In genomic region chr1:91435606-91436130, GRCm38 (mm10) we compare ENCODE assay signal across 9 mouse cellular contexts. TPM values are rescaled to one million over a fixed set of nuclear protein-coding genes. Genes with fewer than 3 reads are reported as not detected.
DNase-seq lines count a peak whose midpoint lies in the region; ATAC-seq and TF ChIP-seq lines count a peak whose summit lies in the region.
"Had no signal": no experiment of that assay in that cellular context is flagged by ENCODE, and none has a peak within 500 bp of the region (broad histone marks: within the 10 kb centered on the region; RNA-seq: fewer than 3 reads in every experiment).

No protein-coding gene starts in this region.

- ATAC-seq in heart, embryonic 13.5 days (ENCODE audit: extremely low read depth, insufficient number of reproducible peaks, low FRiP score, low TSS enrichment) = no peak
- peak; percentile 37; the same call in 1 of the 2 replicates for ATAC-seq in lung, embryonic 16.5 days (ENCODE audit: low read depth)
- ATAC-seq in heart, embryonic 15.5 days (replicated peaks; ENCODE audit: insufficient number of reproducible peaks, insufficient read depth, low FRiP score, low read depth) = no peak; the same call in 1 of the 2 replicates
- ATAC-seq in monocyte, adult 5-6 weeks (replicated peaks; ENCODE audit: insufficient number of reproducible peaks, low FRiP score, low TSS enrichment, poor library complexity, severe bottlenecking) = no peak

- H3K27ac ChIP-seq in heart, embryonic 13.5 days (replicated peaks) = peak overlapping the region; percentile 82
- H3K27ac ChIP-seq in lung, embryonic 16.5 days (ENCODE audit: low read length) = peak overlapping the region; percentile 97
- H3K27ac ChIP-seq in heart, embryonic 15.5 days = peak overlapping the region; percentile 94
- peak overlapping the region; percentile 87 for H3K27ac ChIP-seq in small intestine, adult 2 months (ENCODE audit: insufficient read depth, low read depth, low read length)

- intact Hi-C loops in gastrocnemius, postnatal 14 days (cut with DNase I; ENCODE audit: low total_unique reads) = no loop called here

- TF ChIP-seq CTCF in small intestine, adult 2 months (IDR thresholded peaks at IDR 0.05; ENCODE audit: extremely low read depth, insufficient read length, insufficient replicate concordance, low read depth, low read length) = no peak

- no peaks in the 10 kb centered on the region for H3K27me3 ChIP-seq in heart, embryonic 13.5 days (replicated peaks)
- no peaks in the 10 kb centered on the region for H3K27me3 ChIP-seq in lung, embryonic 16.5 days (ENCODE audit: control insufficient read depth, insufficient read depth, low read depth, low read length)
- no peaks in the 10 kb centered on the region for H3K27me3 ChIP-seq in heart, embryonic 15.5 days
- H3K27me3 ChIP-seq in small intestine, adult 2 months (ENCODE audit: control insufficient read depth, insufficient read depth, low read length) = no peaks in the 10 kb centered on the region

- H3K4me3 ChIP-seq in heart, embryonic 13.5 days = no peak overlapping the region
- H3K4me3 ChIP-seq in lung, embryonic 16.5 days (ENCODE audit: low read length) = no peak overlapping the region
- H3K4me3 ChIP-seq in heart, embryonic 15.5 days = no peak overlapping the region
- H3K4me3 ChIP-seq in small intestine, adult 2 months (ENCODE audit: low read depth, low read length) = no peak overlapping the region

- H3K9me3 ChIP-seq in heart, embryonic 13.5 days = no peaks in the 10 kb centered on the region
- no peaks in the 10 kb centered on the region for H3K9me3 ChIP-seq in lung, embryonic 16.5 days (ENCODE audit: control insufficient read depth, low read length)
- no peaks in the 10 kb centered on the region for H3K9me3 ChIP-seq in heart, embryonic 15.5 days (replicated peaks)
- H3K9me3 ChIP-seq: G1E had no signal

- no peak for DNase-seq in heart, adult 9 months (ENCODE audit: low spot score in 2 of 2)
- DNase-seq in lung, postnatal 25 days (ENCODE audit: low spot score) = no peak
- DNase-seq in gastrocnemius, postnatal 14 days = no peak

- peaks cover 26% of the 10 kb centered on the region for H3K4me1 ChIP-seq in heart, embryonic 13.5 days
- H3K4me1 ChIP-seq in lung, embryonic 16.5 days (replicated peaks; ENCODE audit: control insufficient read depth, insufficient read depth, low read length) = peaks cover 20% of the 10 kb centered on the region
- peaks cover 25% of the 10 kb centered on the region for H3K4me1 ChIP-seq in heart, embryonic 15.5 days (replicated peaks)
- H3K4me1 ChIP-seq in small intestine, adult 2 months (ENCODE audit: control insufficient read depth, insufficient read depth, insufficient read length, low read length) = peaks cover 14% of the 10 kb centered on the region

- peak overlapping the region; percentile 24; the same call in 1 of the 2 replicates for H3K9ac ChIP-seq in heart, embryonic 13.5 days
- H3K9ac ChIP-seq in lung, embryonic 16.5 days (ENCODE audit: low read length) = peak overlapping the region; percentile 27; the same call in 1 of the 2 replicates
- H3K9ac ChIP-seq in heart, embryonic 15.5 days = peak overlapping the region; percentile 23; the same call in 1 of the 2 replicates

- WGBS in heart, embryonic 13.5 days = 81% methylated on average over 13 of the region's 13 CpGs
- 80% methylated on average over 13 of the region's 13 CpGs for WGBS in lung, embryonic 16.5 days
- WGBS in heart, embryonic 15.5 days = 77% methylated on average over 13 of the region's 13 CpGs
- WGBS in small intestine, adult 2 months = 87% methylated on average over 13 of the region's 13 CpGs

- H3K36me3 ChIP-seq in heart, embryonic 13.5 days = peaks cover 77% of the 10 kb centered on the region
- H3K36me3 ChIP-seq in lung, embryonic 16.5 days (ENCODE audit: control insufficient read depth, insufficient read depth, low read length) = peaks cover 32% of the 10 kb centered on the region
- peaks cover 34% of the 10 kb centered on the region for H3K36me3 ChIP-seq in heart, embryonic 15.5 days
- peaks cover 58% of the 10 kb centered on the region for H3K36me3 ChIP-seq in small intestine, adult 2 months (ENCODE audit: control insufficient read depth, insufficient read depth, low read length)

- no peak overlapping the region for H3K4me2 ChIP-seq in heart, embryonic 13.5 days
- H3K4me2 ChIP-seq in lung, embryonic 16.5 days (ENCODE audit: low read depth, low read length) = no peak overlapping the region
- no peak overlapping the region for H3K4me2 ChIP-seq in heart, embryonic 15.5 days

- TF ChIP-seq POLR2A in small intestine, adult 2 months (IDR thresholded peaks at IDR 0.05; ENCODE audit: low read depth, low read length) = no peak

RNA-seq across cellular contexts. Expression of gene Hes6, which starts 21.8 kb away (rescaled TPM):
- 61.5 and 70.9 TPM in 2 replicates for polyA plus RNA-seq in heart, embryonic 13.5 days (2015; fragmentation: Nextera tagmentation; extraction: Ambion mirVana)
- 73.2 and 77.2 TPM in 2 replicates for polyA plus RNA-seq in lung, embryonic 16.5 days (2015; fragmentation: Nextera tagmentation; extraction: Ambion mirVana)
- polyA plus RNA-seq in heart, embryonic 15.5 days (2015; fragmentation: Nextera tagmentation; extraction: Ambion mirVana) = 72.4 and 128 TPM in 2 replicates
- polyA plus RNA-seq in small intestine, adult 2 months (2012; rRNA removed) = 78.8 and 113 TPM in 2 replicates
- 10 to 100 TPM; 13.6 to 15.2 TPM for total RNA-seq in gastrocnemius, postnatal 14 days (2021)
- total RNA-seq in monocyte, adult 5-6 weeks (2017) = 11.5 to 23.5 TPM (median 13.5 TPM) in 3 replicates

RNA-seq across cellular contexts. Expression of gene Per2, which starts 23.5 kb away (rescaled TPM):
- polyA plus RNA-seq in heart, embryonic 13.5 days (2015; fragmentation: Nextera tagmentation; extraction: Ambion mirVana) = 2.7 and 3.1 TPM in 2 replicates
- polyA plus RNA-seq in lung, embryonic 16.5 days (2015; fragmentation: Nextera tagmentation; extraction: Ambion mirVana) = 10.7 and 12.2 TPM in 2 replicates
- polyA plus RNA-seq in heart, embryonic 15.5 days (2015; fragmentation: Nextera tagmentation; extraction: Ambion mirVana) = 4.5 and 5.0 TPM in 2 replicates
- 4.1 and 5.2 TPM in 2 replicates for polyA plus RNA-seq in small intestine, adult 2 months (2012; rRNA removed)
- 1 to 10 TPM; 2.9 to 9.2 TPM for total RNA-seq in gastrocnemius, postnatal 14 days (2021)
- total RNA-seq in monocyte, adult 5-6 weeks (2017) = 2.8 to 12.0 TPM (median 3.1 TPM) in 3 replicates

RNA-seq across cellular contexts. Expression of gene Ilkap, which starts 37.1 kb away (rescaled TPM):
- polyA plus RNA-seq in heart, embryonic 13.5 days (2015; fragmentation: Nextera tagmentation; extraction: Ambion mirVana) = 92.0 and 107 TPM in 2 replicates
- 133 and 139 TPM in 2 replicates for polyA plus RNA-seq in lung, embryonic 16.5 days (2015; fragmentation: Nextera tagmentation; extraction: Ambion mirVana)
- 96.7 and 110 TPM in 2 replicates for polyA plus RNA-seq in heart, embryonic 15.5 days (2015; fragmentation: Nextera tagmentation; extraction: Ambion mirVana)
- polyA plus RNA-seq in small intestine, adult 2 months (2012; rRNA removed) = 17.9 and 34.6 TPM in 2 replicates
- 10 to 100 TPM; 32.1 to 33.4 TPM for total RNA-seq in gastrocnemius, postnatal 14 days (2021)
- 133 to 179 TPM (median 136 TPM) in 3 replicates for total RNA-seq in monocyte, adult 5-6 weeks (2017)

RNA-seq across cellular contexts. Expression of gene Traf3ip1, which starts 58.8 kb away (rescaled TPM):
- 3.8 and 4.3 TPM in 2 replicates for polyA plus RNA-seq in heart, embryonic 13.5 days (2015; fragmentation: Nextera tagmentation; extraction: Ambion mirVana)
- polyA plus RNA-seq in lung, embryonic 16.5 days (2015; fragmentation: Nextera tagmentation; extraction: Ambion mirVana) = 12.8 and 13.0 TPM in 2 replicates
- polyA plus RNA-seq in heart, embryonic 15.5 days (2015; fragmentation: Nextera tagmentation; extraction: Ambion mirVana) = 3.9 and 6.1 TPM in 2 replicates
- 2.0 and 3.7 TPM in 2 replicates for polyA plus RNA-seq in small intestine, adult 2 months (2012; rRNA removed)
- 1 to 10 TPM; 3.2 to 3.3 TPM for total RNA-seq in gastrocnemius, postnatal 14 days (2021)
- total RNA-seq in monocyte, adult 5-6 weeks (2017) = 4.4 to 6.2 TPM (median 5.6 TPM) in 3 replicates
